Comparison of ENCODE assay signal across 8 mouse cellular contexts in the genomic region with DNA sequence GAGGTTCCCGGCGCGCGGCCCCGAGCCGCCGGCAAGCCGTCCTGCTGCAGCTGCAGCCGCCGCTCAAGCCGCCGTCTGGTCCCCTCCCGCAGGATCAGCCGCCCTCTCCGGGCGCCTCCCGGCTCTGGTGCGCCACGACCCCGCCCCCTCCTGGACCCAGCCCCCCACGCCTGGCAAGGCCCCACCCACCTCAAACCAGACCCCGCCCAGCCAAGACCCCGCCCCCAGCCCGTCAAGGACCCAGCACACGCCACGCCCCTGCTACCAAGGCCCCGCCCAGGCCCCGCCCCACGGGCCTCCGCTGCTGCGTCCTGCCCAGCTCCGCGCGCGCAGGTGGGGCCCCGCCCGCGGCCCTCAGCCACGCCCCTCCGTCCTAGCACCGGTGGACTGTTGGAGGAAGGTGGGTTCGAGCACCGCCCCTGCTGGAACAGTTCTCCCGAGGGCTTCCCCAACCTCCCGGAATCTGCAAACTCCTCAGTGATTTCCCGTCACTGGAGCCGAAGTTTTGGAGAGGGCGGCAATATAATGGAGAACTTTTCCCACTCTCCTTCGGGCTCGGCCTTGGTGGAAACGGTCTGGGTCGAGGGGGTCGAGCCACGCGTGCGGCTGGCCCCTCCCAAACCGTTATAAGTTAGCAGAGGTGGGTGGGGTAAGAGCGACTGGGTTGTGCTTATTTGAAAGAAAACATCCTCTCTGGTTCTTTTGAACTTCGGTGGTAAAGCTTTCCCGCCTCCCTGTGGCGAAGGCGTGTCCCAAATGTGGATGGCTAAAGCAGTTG. TPM values are rescaled to one million over a fixed set of nuclear protein-coding genes. Genes with fewer than 3 reads are reported as not detected.
DNase-seq lines count a peak whose midpoint lies in the region; ATAC-seq and TF ChIP-seq lines count a peak whose summit lies in the region.

A gene (minus strand): TSS at position 158 of the 778 bp plus-strand sequence.

- TF ChIP-seq CTCF in lung, postnatal 0 days (IDR thresholded peaks at IDR 0.05), result peak; percentile 51

- no peaks in the 10 kb centered on the region for H3K36me3 ChIP-seq in lung, postnatal 0 days (ENCODE audit: insufficient read depth, low read length)

- peak within 1 kb of the TSS; percentile 76 for H3K4me2 ChIP-seq in lung, postnatal 0 days (replicated peaks; ENCODE audit: low read depth, low read length)

- peak; percentile 53 for ATAC-seq in frontal cortex, adult (ENCODE audit: low TSS enrichment)
- ATAC-seq in hematopoietic stem cell, adult 5-6 weeks (replicated peaks in 1 of 2; ENCODE audit: insufficient read depth in 1 of 2, low FRiP score in 2 of 2, low TSS enrichment in 1 of 2, low read depth in 1 of 2, poor library complexity in 2 of 2, severe bottlenecking in 2 of 2), result peak; percentile 68 to 75
- ATAC-seq in lung, postnatal 0 days, result peak; percentile 92

- H3K4me3 ChIP-seq in lung, postnatal 0 days (ENCODE audit: low read depth, low read length), result peak within 1 kb of the TSS; percentile 90

- H3K9me3 ChIP-seq in lung, postnatal 0 days (ENCODE audit: low read length), result no peaks in the 10 kb centered on the region

- 1% methylated on average over 51 of the region's 62 CpGs for WGBS in lung, postnatal 0 days

- no peaks in the 10 kb centered on the region for H3K27me3 ChIP-seq in lung, postnatal 0 days (replicated peaks; ENCODE audit: insufficient read depth, low read length)

- peak; percentile 99 for DNase-seq in NIH3T3 (ENCODE audit: low read depth)
- peak; percentile 43 for DNase-seq in cerebellum, adult 9-10 months
- peak; percentile 82 to 90 for DNase-seq in layer of hippocampus, postnatal 10 days (ENCODE audit: low spot score in 2 of 2)
- DNase-seq in lung, postnatal 0 days (ENCODE audit: low spot score), result peak; percentile 95
- peak; percentile 79 for DNase-seq in ovary, postnatal 10 days (ENCODE audit: low spot score)
- peak; percentile 94 to 99 for DNase-seq in thymus, postnatal 10 days (ENCODE audit: low spot score in 2 of 2)

- TF ChIP-seq EP300 in lung, postnatal 0 days (IDR thresholded peaks at IDR 0.05), result no peak

- peak within 1 kb of the TSS; percentile 89 for H3K9ac ChIP-seq in lung, postnatal 0 days (replicated peaks; ENCODE audit: low read depth)

- peaks cover 20% of the 10 kb centered on the region for H3K4me1 ChIP-seq in lung, postnatal 0 days (ENCODE audit: insufficient read depth, low read depth, low read length)

- peak within 1 kb of the TSS; percentile 90 for H3K27ac ChIP-seq in lung, postnatal 0 days (ENCODE audit: low read length)

RNA-seq across cellular contexts. Expression of the gene that starts here (rescaled TPM):
- total RNA-seq in hematopoietic stem cell, adult 5-6 weeks (2017), result 19.2 and 21.7 TPM in 2 replicates
- 10 to 100 TPM; 14.3 to 15.5 TPM for total RNA-seq in layer of hippocampus, postnatal 10 days (2021)
- polyA plus RNA-seq in lung, postnatal 0 days (2015; fragmentation: Nextera tagmentation; extraction: Ambion mirVana), result 22.9 and 26.4 TPM in 2 replicates

Comparison
In these comparisons a context has a peak if more than half of its experiments do, and no peak if none do; other contexts are left out.
1. Peak in every context shown above with its lines: DNase-seq, ATAC-seq, H3K4me3 ChIP-seq and H3K27ac ChIP-seq.
2. DNase-seq: peak in every context shown above with its lines; median percentile 99 in NIH3T3; 96 in thymus, postnatal 10 days; 95 in lung, postnatal 0 days; 86 in layer of hippocampus, postnatal 10 days; 79 in ovary, postnatal 10 days; 43 in cerebellum, adult 9-10 months.